Mouse (Mus musculus): ENCODE measurements around the gene 4933402D24Rik. TPM values are rescaled to one million over a fixed set of nuclear protein-coding genes. Genes with fewer than 3 reads are reported as not detected.
A peak's percentile ranks its signal among the peaks of the same experiment; 100 is the strongest.

Gene 4933402D24Rik
- under 1 TPM in 3 of 4 experiments, not detected in 1; 0.20 to 0.30 (median 0.23) TPM for total RNA-seq (2022)

GRCm38 (mm10) chr1:63769167-63769566, at the start of gene 4933402D24Rik:
Gene 4933402D24Rik (minus strand): TSS chr1:63769267.
- DNase-seq (ENCODE audit: low spot score in 2 of 2), result no peak

DNA sequence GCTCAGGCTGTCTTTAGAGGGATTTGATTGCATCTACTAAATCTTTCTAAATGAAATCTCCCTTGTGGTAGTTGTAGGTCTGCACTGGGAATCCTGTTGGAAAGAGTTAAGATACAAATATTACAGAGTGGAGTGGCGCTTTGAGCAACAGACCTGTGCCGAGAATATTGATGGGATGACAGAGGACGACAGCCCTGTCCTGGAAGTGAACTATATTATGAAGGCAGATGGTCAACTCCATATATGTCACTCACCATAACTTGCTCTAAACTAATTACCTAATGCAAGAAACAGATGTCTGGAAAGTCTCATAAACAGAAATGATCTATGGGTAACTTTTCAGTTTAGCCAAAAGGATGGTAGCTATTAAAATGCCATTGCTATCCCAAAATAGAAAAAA, 39.5 kb upstream of the 4933402D24Rik start:
- no peak for DNase-seq (ENCODE audit: low spot score in 2 of 2)

DNA sequence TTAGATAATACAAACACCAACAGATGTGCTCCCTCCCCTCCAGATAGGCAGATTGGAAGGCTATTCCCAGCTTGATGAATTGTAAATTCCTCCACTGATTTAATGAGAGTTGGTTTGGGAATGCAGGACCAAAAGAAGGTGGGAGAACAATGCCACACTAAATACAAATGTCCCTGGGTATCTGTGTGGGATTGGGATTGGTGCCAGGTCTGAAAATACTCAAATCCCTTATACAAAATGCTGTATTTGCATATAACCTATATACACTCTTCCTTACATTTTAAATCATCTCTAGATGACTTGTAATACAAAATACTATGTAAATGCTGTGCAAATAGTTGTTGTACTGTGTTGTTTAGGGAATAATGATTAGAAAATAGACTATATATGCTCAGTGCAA, 36.0 kb upstream of the 4933402D24Rik start:
- no peak for DNase-seq (ENCODE audit: low spot score in 2 of 2)

DNA sequence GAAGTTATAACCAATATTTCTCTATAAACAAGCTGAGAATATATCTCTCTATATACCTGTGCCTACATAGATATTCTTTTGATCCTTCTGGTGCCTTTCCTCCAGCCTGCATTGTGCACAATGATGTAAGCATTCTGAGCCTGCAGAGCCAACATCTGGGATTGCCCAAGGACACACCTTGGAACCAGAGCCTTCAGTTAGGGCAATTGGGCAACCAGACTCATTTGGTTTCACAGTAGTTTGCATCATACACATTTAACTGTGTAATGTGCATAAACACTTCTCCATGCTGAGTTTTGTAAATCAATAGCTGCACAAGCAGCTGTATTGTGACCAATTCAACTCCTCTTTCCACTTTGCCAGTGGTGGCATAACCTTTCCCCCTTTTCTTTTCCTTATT, 25.3 kb upstream of the 4933402D24Rik start:
- DNase-seq (ENCODE audit: low spot score in 2 of 2), result no peak

- DNase-seq (ENCODE audit: low spot score in 2 of 2), result no peak
Observed at GRCm38 (mm10) chr1:63776902-63777630, 8.0 kb upstream of the 4933402D24Rik start.

GRCm38 (mm10) chr1:63776396-63776795, 7.3 kb upstream of the 4933402D24Rik start:
- DNase-seq (ENCODE audit: low spot score in 2 of 2), result no peak

DNA sequence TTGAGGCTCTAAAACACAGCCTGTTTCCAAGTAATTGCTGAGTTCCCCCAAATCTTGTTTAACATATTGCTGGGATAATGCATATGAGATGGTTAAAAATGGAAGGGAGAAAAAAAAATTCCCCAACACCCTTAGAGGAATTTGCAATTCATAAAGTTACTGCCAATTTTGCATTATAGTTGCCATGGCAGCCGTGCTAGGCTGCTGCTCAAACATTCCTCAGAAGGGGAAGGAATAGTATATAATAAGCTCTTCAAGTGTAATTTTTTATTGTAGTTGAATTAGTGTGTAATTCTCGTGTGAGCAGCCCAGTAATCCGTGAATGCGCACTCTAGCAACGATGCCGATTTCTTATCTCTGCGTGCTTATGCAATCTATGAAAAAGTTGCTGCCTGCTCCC, 1.2 kb upstream of the 4933402D24Rik start:
- peak; percentile 28 to 35 for DNase-seq (ENCODE audit: low spot score in 2 of 2)

DNA sequence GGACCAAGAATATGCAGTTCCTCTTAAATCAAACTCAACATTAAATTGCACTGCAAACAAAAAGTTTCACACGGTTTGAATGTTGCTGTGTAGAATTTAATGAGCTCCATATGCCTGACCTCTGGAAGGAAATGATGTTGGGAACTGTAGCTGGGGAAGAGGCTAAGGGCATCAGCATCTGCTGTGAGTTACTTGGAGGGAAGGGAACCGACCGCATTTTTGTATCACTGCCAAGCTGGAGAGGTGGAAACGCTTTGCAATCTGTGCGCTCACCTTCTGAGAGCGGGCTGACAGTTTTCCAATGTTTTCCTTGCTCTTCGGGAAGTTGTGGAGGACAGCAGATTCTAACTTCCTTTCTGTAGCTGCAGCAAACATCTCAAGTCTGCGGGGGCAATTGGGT, 955 bp downstream of the 4933402D24Rik start:
- DNase-seq (ENCODE audit: low spot score in 2 of 2), result no peak

GRCm38 (mm10) chr1:63764395-63764794, 4.7 kb downstream of the 4933402D24Rik start:
- no peak for DNase-seq (ENCODE audit: low spot score in 2 of 2)

DNA sequence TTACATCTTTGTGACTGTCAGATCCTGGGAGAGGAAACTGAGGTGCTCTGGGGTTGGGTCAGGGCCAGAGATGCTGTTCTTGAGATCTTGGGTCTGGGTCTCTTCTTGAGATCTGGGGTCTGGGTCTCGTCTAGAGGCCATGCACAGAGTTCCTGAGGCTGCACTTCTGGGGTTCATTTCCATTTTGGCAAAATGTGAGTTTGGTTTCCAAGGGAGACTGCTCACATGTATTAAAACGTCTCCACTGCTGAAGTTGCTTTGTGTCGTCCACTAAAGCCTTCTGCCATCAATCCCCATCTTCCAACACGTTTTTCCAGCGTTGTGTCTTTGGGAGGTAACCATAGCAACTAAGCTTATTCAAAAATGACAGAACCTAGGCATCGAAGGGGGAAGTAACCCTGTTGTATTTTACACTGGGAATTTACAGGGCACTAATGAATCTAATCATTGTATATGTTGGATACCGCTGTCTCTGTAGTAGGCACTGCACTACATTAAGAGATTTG, 5.1 kb downstream of the 4933402D24Rik start:
- DNase-seq (ENCODE audit: low spot score in 2 of 2), result no peak

DNA sequence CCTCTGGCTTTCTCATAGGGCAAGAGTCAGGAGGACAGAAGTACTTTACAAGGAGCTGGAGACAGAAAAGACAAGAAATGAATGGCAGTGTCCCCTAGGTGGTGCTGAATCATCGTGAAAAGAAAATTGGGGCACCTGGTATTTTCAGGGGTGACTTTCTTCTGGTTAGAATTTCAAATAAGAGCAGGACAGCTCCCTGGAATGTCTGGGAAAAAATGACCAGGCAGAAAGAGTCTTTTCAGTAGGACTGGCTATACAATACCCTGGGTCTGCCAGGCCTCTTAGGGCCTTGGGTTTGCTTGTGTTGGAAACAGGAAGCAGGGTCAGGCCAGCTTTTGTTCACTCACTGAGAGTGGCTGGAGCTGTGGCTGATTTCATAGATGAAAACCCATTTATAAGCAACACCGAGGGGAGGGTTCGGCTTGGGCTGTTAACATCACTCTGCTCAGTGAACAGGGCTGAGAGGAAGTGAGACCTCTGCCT, 5.8 kb downstream of the 4933402D24Rik start:
- DNase-seq (ENCODE audit: low spot score in 2 of 2), result peak; percentile 54 to 58

- DNase-seq (ENCODE audit: low spot score in 2 of 2), result no peak
Observed at GRCm38 (mm10) chr1:63756005-63756404, 13.1 kb downstream of the 4933402D24Rik start.

GRCm38 (mm10) chr1:63730240-63730771, 38.8 kb downstream of the 4933402D24Rik start, which contains the start of the genes Mdh1b and Fastkd2:
Gene Mdh1b (minus strand): TSS chr1:63730318.
Gene Fastkd2 (plus strand): TSS chr1:63730614.
- DNase-seq (ENCODE audit: low spot score in 2 of 2), result peak; percentile 88 to 90

GRCm38 (mm10) chr1:63729796-63730195, 39.3 kb downstream of the 4933402D24Rik start:
- no peak for DNase-seq (ENCODE audit: low spot score in 2 of 2)

DNA sequence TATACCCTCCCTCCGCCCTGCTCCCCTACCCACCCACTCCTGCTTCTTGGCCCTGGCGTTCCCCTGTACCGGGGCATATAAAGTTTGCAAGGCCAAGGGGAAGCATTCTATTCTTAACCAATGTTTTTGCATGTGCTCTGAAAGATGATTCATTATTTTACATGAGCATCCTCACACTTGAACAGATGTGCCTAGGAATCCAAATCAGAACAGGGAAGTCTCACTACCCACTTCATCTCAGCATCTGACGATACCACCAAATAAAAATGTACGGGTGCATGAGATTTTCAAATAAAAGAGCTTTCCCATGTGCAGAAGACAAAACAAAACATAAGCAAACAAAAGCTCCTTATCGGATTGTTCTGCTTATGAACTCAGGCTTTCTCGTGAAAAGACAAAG, 48.9 kb downstream of the 4933402D24Rik start:
- no peak for DNase-seq (ENCODE audit: low spot score in 2 of 2)

- no peak for DNase-seq (ENCODE audit: low spot score in 2 of 2)
Observed at GRCm38 (mm10) chr1:63708876-63709275, 60.2 kb downstream of the 4933402D24Rik start.

DNA sequence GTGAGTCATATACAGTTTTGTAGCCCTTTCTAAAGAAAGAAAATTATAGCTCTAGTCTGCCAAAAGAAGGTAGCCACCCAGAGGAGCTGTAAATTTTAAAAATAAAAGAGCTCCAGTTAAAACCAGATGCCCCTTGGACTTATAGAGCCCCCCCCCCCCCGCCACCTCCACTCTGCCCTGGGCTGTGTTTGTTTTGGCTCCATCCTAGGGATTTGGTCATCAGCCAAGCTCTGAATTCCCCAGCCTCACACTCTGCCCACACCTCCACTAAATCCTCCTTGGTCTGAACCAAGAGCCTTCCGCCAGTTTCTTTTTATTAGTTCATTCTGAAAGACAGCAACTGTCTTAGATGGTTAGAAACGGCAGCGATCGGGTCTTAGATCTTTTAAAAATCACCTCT, 63.3 kb downstream of the 4933402D24Rik start:
- DNase-seq (ENCODE audit: low spot score in 2 of 2), result no peak

Other genes with a start within 250 kb of the 4933402D24Rik start
- gene Gm39653, start 153.3 kb downstream of the 4933402D24Rik start, total RNA-seq (2022), result not detected
- gene Dytn, start 82.3 kb downstream of the 4933402D24Rik start, total RNA-seq (2022), result not detected
- 1 to 10 TPM in 3 of 4 experiments, under 1 TPM in 1; 0.43 to 2.4 (median 1.5) TPM for gene Mdh1b, start 38.9 kb downstream of the 4933402D24Rik start, total RNA-seq (2022)
- 10 to 100 TPM; 20.0 to 26.3 (median 23.2) TPM for gene Fastkd2, start 38.7 kb downstream of the 4933402D24Rik start, total RNA-seq (2022)